Mouse (Mus musculus) heart, embryonic 11.5 days (tissue): ENCODE data around the gene Crtc2. TPM values are rescaled to one million over a fixed set of nuclear protein-coding genes. Genes with fewer than 3 reads are reported as not detected.
"Not testable (repeated sequence)": the region's sequence is repeated elsewhere in the genome, so short reads cannot be mapped to it uniquely, and the experiment has no call there.

Source experiments
- ATAC-seq: fragments of 200-750 bp; cut with Nextera tagmentation; replicated peaks from 2 replicates; pipeline ENCODE4 v1.8.0; 2017; ENCODE audit warnings: moderate library complexity; ENCODE audit not compliant: insufficient number of reproducible peaks, low FRiP score, low TSS enrichment
- H3K27ac ChIP-seq: fragments of 300-500 bp; sonication (generic); 2 replicates; pipeline ENCODE4 v1.5.1; 2014; ENCODE audit warnings: mild to moderate bottlenecking, low read depth, low read length
- H3K27me3 ChIP-seq: fragments of 300-500 bp; sonication (generic); 2 replicates; pipeline ENCODE4 v1.6.1; 2014; ENCODE audit warnings: mild to moderate bottlenecking, low read length, mixed read lengths; ENCODE audit not compliant: control insufficient read depth, insufficient read depth
- H3K36me3 ChIP-seq: fragments of 300-500 bp; sonication (generic); 2 replicates; pipeline ENCODE4 v1.6.1; 2014; ENCODE audit warnings: mild to moderate bottlenecking, low read length, moderate library complexity, mixed read lengths; ENCODE audit not compliant: control insufficient read depth, insufficient read depth
- H3K4me1 ChIP-seq: fragments of 300-500 bp; sonication (generic); 2 replicates; pipeline ENCODE4 v1.6.1; 2014; ENCODE audit warnings: low read length; ENCODE audit not compliant: control insufficient read depth, insufficient read depth
- H3K4me2 ChIP-seq: fragments of 300-500 bp; sonication (generic); 2 replicates; pipeline ENCODE4 v1.6.1; 2014; ENCODE audit warnings: mild to moderate bottlenecking, moderate library complexity
- H3K4me3 ChIP-seq: fragments of 300-500 bp; sonication (generic); 2 replicates; pipeline ENCODE4 v1.5.1; 2014; ENCODE audit warnings: low read depth, low read length
- H3K9ac ChIP-seq: fragments of 300-500 bp; sonication (generic); 2 replicates; pipeline ENCODE4 v1.6.1; 2014; ENCODE audit warnings: mild to moderate bottlenecking, low read depth, low read length, moderate library complexity
- H3K9me3 ChIP-seq: fragments of 300-500 bp; sonication (generic); replicated peaks from 2 replicates; pipeline ENCODE4 v1.6.1; 2016; ENCODE audit warnings: low read length; ENCODE audit not compliant: control insufficient read depth
- WGBS: fragments of 180-500 bp; shearing (Covaris S2); extraction: QIAGEN DNeasy Blood & Tissue Kit; methylation state at CpG from one replicate; pipeline ENCODE4 v1.1.7; 2014; ENCODE audit not compliant: insufficient replicate concordance; 5-methylcytosine and 5-hydroxymethylcytosine counted together
- polyA plus RNA-seq: library from polyadenylated mRNA; unstranded; fragments of >200 nt; fragmentation: Nextera tagmentation; extraction: Ambion mirVana; gene quantifications from 2 replicates; pipeline ENCODE4 v1.2.1, GENCODE M21; 2014

Gene Crtc2
- polyA plus RNA-seq, 1 experiment from 2014 or later, result 11.6 TPM

DNA sequence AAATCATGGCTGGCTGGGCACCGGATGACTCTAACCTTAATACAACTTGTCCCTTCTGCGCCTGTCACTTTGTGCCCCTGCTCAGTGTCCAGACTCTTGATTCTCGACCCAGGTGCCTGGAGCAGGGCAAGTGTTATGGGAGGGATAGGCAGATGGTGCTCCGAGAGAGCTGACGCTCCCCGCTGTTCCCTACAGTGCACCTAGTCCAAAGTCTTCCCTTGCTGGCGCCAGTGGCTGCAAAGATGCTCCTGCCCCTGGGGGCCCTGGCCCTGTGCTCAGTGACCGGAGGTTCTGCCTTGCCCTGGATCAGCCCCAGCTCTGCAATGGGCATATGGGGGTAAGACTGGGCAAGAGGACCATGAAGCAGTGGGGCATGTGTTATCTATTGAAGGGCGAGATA lies 23.8 kb downstream of the Crtc2 start:
- peaks cover 24% of the 10 kb centered on the region for H3K36me3 ChIP-seq
- WGBS, result 87% methylated on average over 9 of the region's 9 CpGs

DNA sequence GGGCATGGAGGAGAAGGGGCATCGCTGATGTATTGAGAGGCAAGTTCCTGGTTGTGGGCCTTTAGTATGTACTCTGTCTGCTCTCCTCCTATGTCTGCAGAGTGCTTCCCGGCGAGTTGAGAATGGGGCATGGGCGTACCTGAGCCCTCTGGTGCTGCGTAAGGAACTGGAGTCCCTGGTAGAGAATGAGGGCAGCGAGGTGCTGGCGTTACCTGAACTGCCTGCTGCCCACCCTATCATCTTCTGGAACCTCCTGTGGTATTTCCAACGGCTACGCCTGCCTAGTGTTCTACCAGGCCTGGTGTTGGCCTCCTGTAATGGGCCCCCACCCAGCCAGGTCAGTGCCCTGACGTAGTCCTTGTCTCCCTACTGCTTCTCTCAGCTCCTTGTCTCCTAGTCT lies 24.2 kb downstream of the Crtc2 start:
- ATAC-seq, result no peak
- no peak overlapping the region for H3K9ac ChIP-seq
- no peaks in the 10 kb centered on the region for H3K4me1 ChIP-seq
- no peaks in the 10 kb centered on the region for H3K9me3 ChIP-seq
- H3K36me3 ChIP-seq, result peaks cover 20% of the 10 kb centered on the region
- no peak overlapping the region for H3K27ac ChIP-seq
- no peaks in the 10 kb centered on the region for H3K27me3 ChIP-seq
- no peak overlapping the region for H3K4me2 ChIP-seq
- 93% methylated on average over 10 of the region's 10 CpGs for WGBS
- H3K4me3 ChIP-seq, result no peak overlapping the region

More for the DNA sequence above, 23.8 kb downstream of the Crtc2 start:
- H3K4me1 ChIP-seq, result no peaks in the 10 kb centered on the region
- no peak overlapping the region for H3K27ac ChIP-seq
- H3K27me3 ChIP-seq, result no peaks in the 10 kb centered on the region
- ATAC-seq, result no peak
- H3K9ac ChIP-seq, result no peak overlapping the region
- H3K4me3 ChIP-seq, result no peak overlapping the region
- H3K9me3 ChIP-seq, result no peaks in the 10 kb centered on the region
- H3K4me2 ChIP-seq, result no peak overlapping the region

DNA sequence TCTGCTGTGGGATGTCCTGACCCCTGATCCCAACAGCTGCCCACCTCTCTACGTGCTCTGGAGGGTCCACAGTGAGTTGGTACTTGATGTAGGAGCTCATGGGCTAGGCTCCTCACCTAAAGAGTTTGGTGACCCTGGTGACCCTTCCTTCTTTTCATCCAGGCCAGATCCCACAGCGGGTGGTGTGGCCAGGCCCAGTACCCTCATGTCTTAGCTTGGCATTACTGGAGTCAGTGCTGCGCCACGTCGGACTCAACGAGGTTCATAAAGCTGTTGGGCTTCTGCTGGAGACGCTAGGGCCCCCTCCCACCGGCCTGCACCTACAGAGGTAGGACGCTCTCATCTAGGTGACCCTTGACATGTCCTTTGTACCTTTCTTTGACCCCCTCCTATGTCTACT lies 25.3 kb downstream of the Crtc2 start:
- Histone ChIP-seq H3K27ac (no peak overlapping the region), H3K9ac (no peak overlapping the region), H3K9me3 (no peaks in the 10 kb centered on the region), H3K36me3 (peaks cover 16% of the 10 kb centered on the region), H3K4me1 (no peaks in the 10 kb centered on the region), H3K27me3 (no peaks in the 10 kb centered on the region), H3K4me2 (no peak overlapping the region), H3K4me3 (no peak overlapping the region)
- WGBS, result 85% methylated on average over 9 of the region's 9 CpGs
- ATAC-seq, result no peak

DNA sequence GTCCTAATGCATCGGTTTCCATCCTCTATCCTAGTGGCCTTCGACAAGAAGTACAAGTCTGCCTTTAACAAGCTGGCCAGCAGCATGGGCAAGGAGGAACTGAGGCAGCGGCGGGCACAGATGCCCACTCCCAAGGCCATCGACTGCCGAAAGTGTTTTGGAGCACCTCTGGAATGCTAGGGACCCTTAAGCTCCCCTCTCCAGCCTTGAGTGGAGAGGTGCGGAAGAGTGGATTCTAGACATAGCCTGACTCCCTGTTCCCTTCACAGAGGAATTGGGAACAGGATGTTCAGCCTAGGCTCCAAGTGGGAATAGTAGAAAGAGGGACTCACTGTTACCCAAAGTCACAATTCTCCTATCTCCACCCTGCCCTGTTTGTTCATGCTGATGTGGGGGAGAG lies 25.8 kb downstream of the Crtc2 start:
- H3K4me2 ChIP-seq, result no peak overlapping the region
- H3K4me1 ChIP-seq, result no peaks in the 10 kb centered on the region
- H3K27ac ChIP-seq, result no peak overlapping the region
- ATAC-seq, result no peak
- H3K9ac ChIP-seq, result no peak overlapping the region
- H3K4me3 ChIP-seq, result no peak overlapping the region
- no peaks in the 10 kb centered on the region for H3K27me3 ChIP-seq
- no peaks in the 10 kb centered on the region for H3K9me3 ChIP-seq
- 89% methylated on average over 7 of the region's 7 CpGs for WGBS
- peaks cover 16% of the 10 kb centered on the region for H3K36me3 ChIP-seq

DNA sequence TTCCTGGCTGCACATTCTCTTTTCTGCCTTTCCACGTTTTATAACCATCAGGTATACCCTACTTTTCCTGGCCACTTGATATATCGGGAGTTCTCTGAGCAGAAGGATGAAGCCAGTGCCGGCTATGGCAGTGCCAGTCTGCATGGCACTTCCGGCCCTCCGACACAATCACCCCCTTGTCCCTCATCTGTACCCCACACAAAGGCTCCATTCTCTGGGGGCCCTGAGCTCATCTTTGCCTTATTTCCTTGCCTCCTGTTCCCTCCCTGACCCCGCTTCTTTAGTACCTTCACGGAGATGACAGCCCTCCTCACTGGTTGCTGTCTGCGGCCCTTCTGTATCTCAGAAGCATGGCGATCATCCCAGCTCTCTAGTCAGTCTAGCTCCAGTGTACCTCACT lies 26.7 kb downstream of the Crtc2 start:
- Histone ChIP-seq H3K9ac (no peak overlapping the region), H3K27ac (no peak overlapping the region), H3K27me3 (no peaks in the 10 kb centered on the region), H3K4me2 (no peak overlapping the region), H3K4me1 (no peaks in the 10 kb centered on the region), H3K36me3 (peaks cover 16% of the 10 kb centered on the region), H3K9me3 (no peaks in the 10 kb centered on the region), H3K4me3 (no peak overlapping the region)
- 87% methylated on average over 9 of the region's 9 CpGs for WGBS
- no peak for ATAC-seq

DNA sequence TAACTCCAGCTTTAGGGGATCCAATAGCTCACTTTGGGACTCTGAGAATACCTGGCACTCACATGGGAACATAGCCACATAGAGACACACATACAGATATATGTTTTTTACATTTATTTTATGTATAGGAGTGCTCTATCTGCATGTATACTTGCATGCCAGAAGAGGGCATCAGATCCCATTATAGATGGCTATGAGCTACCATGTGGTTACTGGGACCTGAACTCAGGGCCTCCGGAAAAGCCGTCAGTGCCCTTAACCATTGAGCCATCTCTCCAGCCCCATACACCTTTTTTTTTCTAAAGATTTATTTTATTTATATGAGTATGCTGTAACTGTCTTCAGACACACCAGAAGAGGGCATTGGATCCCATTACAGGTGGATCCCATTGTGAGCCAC lies 30.2 kb downstream of the Crtc2 start:
- H3K9ac ChIP-seq, result no peak overlapping the region
- H3K36me3 ChIP-seq, result peaks cover 11% of the 10 kb centered on the region
- no peaks in the 10 kb centered on the region for H3K4me1 ChIP-seq
- no peak for ATAC-seq
- H3K27me3 ChIP-seq, result no peaks in the 10 kb centered on the region
- no peak overlapping the region for H3K4me3 ChIP-seq
- 92% methylated on average over 2 of the region's 2 CpGs for WGBS
- H3K9me3 ChIP-seq, result no peaks in the 10 kb centered on the region
- no peak overlapping the region for H3K27ac ChIP-seq
- no peak overlapping the region for H3K4me2 ChIP-seq

DNA sequence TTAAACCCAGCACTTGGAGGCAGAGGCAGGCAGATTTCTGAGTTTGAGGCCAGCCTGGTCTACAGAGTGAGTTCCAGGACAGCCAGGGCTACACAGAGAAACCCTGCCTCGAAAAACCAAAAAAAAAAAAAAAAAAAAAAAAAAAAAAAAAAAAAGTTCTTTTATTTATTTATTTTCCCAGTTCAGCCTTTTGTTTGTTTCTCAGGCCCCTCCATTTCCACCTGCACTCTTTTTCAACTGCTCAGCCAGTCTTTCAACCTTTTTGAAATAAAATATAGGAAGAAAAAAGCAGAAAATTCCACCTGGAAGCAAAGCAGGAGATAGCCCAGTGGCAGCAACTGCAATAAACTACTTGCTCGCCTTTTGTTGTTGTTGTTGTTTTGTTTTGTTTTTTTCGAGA lies 35.4 kb downstream of the Crtc2 start:
- H3K4me3 ChIP-seq, H3K36me3 ChIP-seq, ATAC-seq, H3K27ac ChIP-seq, H3K9me3 ChIP-seq, H3K9ac ChIP-seq, H3K4me1 ChIP-seq, H3K4me2 ChIP-seq, H3K27me3 ChIP-seq: not testable (repeated sequence)
- 53% methylated on average over 2 of the region's 3 CpGs for WGBS

DNA sequence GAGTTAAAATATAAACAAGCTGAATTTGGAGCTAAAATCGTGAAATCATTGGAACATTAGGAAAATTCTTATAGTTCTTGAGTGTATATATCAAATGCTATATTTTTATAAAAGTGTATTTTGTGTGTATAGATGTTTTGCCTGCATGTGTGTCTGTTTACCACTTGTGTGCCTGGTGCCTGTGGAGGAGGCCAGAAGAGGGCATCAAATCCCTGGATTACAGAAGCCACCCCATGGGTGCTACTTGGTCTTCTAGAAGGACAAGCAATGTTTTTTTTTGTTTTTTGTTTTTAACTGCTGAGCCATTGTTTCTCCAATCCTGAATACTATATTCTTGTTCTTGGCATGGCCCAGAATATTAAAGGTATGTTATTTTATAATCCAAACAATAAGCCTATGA lies 36.6 kb downstream of the Crtc2 start:
- Histone ChIP-seq H3K9me3 (no peaks in the 10 kb centered on the region), H3K4me3 (no peak overlapping the region), H3K27me3 (no peaks in the 10 kb centered on the region), H3K9ac (no peak overlapping the region), H3K27ac (no peak overlapping the region), H3K4me1 (peaks cover 11% of the 10 kb centered on the region), H3K4me2 (no peak overlapping the region), H3K36me3 (no peaks in the 10 kb centered on the region)
- 76% methylated on average over 1 of the region's 1 CpGs for WGBS
- ATAC-seq, result no peak

DNA sequence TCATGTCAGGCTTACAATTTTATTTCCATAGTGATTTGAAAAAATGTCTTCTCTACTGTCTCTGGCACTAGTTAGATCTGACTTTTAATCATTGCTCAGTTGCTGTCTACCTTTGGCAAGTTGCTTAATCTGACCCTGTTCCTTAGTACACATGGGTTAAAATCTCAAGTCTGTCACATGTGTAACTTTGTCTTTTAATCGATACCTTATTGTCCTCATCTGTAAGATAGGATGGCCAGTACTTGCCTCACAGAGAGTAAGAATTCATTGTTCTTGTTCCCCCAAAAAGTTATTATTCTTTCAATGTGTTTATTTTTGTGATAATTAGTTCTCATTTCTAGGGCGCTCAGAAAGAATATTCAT lies 38.0 kb downstream of the Crtc2 start:
- no peaks in the 10 kb centered on the region for H3K36me3 ChIP-seq
- H3K4me2 ChIP-seq, result peak overlapping the region; percentile 67
- H3K4me3 ChIP-seq, result peak overlapping the region; percentile 83
- H3K27me3 ChIP-seq, result no peaks in the 10 kb centered on the region
- no peaks in the 10 kb centered on the region for H3K9me3 ChIP-seq
- no peak for ATAC-seq
- peak overlapping the region; percentile 83 for H3K27ac ChIP-seq
- H3K4me1 ChIP-seq, result peaks cover 11% of the 10 kb centered on the region
- H3K9ac ChIP-seq, result peak overlapping the region; percentile 72
- 41% methylated on average over 2 of the region's 2 CpGs for WGBS
